Mouse (Mus musculus): ENCODE data around the gene Rad50. TPM values are rescaled to one million over a fixed set of nuclear protein-coding genes. Genes with fewer than 3 reads are reported as not detected.

Gene Rad50
- polyA plus RNA-seq, 1 experiment from 2014 or later: 19.7 TPM

DNA sequence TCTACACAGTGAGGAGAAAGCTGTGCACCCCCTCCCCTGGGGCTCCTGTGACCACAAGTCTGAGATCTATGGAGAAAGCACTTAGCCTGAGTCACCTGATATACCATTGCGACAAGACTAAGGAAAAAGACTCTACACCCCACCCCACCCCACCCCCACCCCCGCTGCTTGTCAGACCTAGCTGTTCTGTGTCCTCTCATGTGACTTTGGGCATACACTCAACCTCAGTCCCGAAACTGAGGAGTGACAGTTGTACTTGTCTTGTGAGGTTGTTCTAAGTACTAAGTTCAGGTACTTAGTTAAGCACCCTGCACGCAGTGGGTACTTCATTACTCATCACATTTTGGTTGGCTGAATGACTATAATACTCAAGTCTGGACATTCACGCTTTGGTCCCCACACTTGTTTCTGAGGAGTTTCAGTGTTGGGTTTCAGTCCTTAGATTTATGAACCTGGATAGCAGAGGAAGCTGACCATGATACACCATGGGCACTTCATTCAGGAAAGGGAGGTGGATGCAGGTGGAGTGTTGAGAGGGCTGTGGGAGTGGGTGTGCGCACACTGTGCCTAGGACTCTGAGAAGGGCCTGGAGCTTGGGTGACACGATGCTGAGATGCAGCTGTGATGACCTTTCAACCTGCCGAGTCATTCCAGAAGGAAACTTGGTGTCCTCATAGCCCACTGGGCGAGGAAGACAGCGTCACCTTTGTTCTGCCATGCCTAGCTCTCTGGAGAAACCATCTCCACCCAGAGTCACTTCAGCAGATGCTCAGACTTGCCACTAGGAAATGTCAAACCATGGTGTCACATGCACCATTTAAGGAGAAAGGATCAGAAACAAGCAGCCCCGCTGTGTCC, 85.3 kb downstream of the Rad50 start:
- Histone ChIP-seq H3K4me3 (ENCODE audit: control insufficient read depth in 1 of 2, insufficient read depth in 1 of 2, low read depth in 1 of 2, low read length in 2 of 2) (no peak overlapping the region), H3K4me1 (ENCODE audit: control insufficient read depth in 2 of 2, insufficient read depth in 2 of 2, low read length in 2 of 2) (no peaks in the 10 kb centered on the region; a peak in 2 of 4 replicates), H3K9ac (ENCODE audit: low read length) (no peak overlapping the region), H3K36me3 (ENCODE audit: control insufficient read depth, insufficient read depth, low read length) (no peaks in the 10 kb centered on the region), H3K4me2 (ENCODE audit: low read length) (no peak overlapping the region), H3K27ac (replicated peaks in 1 of 2; ENCODE audit: control insufficient read depth in 1 of 2, insufficient read depth in 1 of 2, low read depth in 2 of 2, low read length in 2 of 2) (no peak overlapping the region), H3K9me3 (ENCODE audit: control insufficient read depth, low read length) (peaks cover 4% of the 10 kb centered on the region; the same call in 1 of the 2 replicates), H3K27me3 (ENCODE audit: control insufficient read depth, insufficient read depth, low read length) (no peaks in the 10 kb centered on the region)
- ATAC-seq (ENCODE audit: insufficient number of reproducible peaks, insufficient read depth, low FRiP score, low read depth): no peak
- WGBS: 76% methylated on average over 11 of the region's 11 CpGs

DNA sequence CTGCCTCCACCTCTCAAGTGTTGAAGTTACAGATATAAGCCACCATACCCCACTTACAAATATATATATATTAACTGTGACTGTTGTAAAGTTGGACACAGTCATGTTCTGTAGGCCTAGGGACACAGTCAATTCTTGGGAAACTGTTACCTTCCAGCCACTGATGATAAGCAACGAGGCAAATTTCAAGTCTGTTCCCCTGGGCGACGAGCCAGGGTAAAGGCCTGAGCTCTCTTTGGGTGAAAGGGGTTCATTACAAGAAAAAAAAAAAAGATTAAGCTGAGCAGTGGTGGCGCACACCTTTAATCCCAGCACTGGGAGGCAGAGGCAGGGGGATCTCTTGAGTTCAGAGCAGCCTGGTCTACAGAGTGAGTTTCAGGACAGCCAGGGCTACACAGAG, 87.0 kb downstream of the Rad50 start:
- H3K4me1 ChIP-seq (ENCODE audit: control insufficient read depth in 2 of 2, insufficient read depth in 2 of 2, low read length in 2 of 2): no peaks in the 10 kb centered on the region
- no peak overlapping the region for H3K4me2 ChIP-seq (ENCODE audit: low read length)
- 77% methylated on average over 4 of the region's 4 CpGs for WGBS
- peaks cover 4% of the 10 kb centered on the region; the same call in 1 of the 2 replicates for H3K9me3 ChIP-seq (ENCODE audit: control insufficient read depth, low read length)
- no peaks in the 10 kb centered on the region for H3K27me3 ChIP-seq (ENCODE audit: control insufficient read depth, insufficient read depth, low read length)
- H3K36me3 ChIP-seq (ENCODE audit: control insufficient read depth, insufficient read depth, low read length): no peaks in the 10 kb centered on the region
- H3K9ac ChIP-seq (ENCODE audit: low read length): no peak overlapping the region
- no peak overlapping the region for H3K4me3 ChIP-seq (ENCODE audit: control insufficient read depth in 1 of 2, insufficient read depth in 1 of 2, low read depth in 1 of 2, low read length in 2 of 2)
- H3K27ac ChIP-seq (replicated peaks in 1 of 2; ENCODE audit: control insufficient read depth in 1 of 2, insufficient read depth in 1 of 2, low read depth in 2 of 2, low read length in 2 of 2): no peak overlapping the region
- ATAC-seq (ENCODE audit: insufficient number of reproducible peaks, insufficient read depth, low FRiP score, low read depth): no peak

DNA sequence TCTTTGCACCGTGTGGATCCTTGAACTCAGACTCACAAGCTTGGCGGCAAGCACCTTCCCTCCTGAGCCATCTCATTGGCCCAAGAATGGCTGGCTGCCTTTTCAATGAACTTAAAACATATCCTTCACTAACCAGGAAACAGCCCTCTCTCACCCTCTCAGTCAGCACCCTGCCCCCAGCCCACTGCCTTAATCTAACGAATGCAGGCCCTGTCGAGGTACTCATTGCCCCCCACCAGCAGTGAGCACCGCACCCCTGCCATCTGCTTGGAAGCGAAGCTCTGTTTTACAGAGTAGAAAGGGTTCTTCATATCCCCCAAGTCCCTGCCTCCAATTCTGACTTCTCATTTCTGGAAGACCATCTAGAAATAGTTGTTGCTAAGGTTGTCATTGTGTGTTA, 87.7 kb downstream of the Rad50 start:
- WGBS: 58% methylated on average over 6 of the region's 6 CpGs
- H3K36me3 ChIP-seq (ENCODE audit: control insufficient read depth, insufficient read depth, low read length): no peaks in the 10 kb centered on the region
- H3K27ac ChIP-seq (replicated peaks in 1 of 2; ENCODE audit: control insufficient read depth in 1 of 2, insufficient read depth in 1 of 2, low read depth in 2 of 2, low read length in 2 of 2): no peak overlapping the region
- H3K27me3 ChIP-seq (ENCODE audit: control insufficient read depth, insufficient read depth, low read length): no peaks in the 10 kb centered on the region
- H3K4me1 ChIP-seq (ENCODE audit: control insufficient read depth in 2 of 2, insufficient read depth in 2 of 2, low read length in 2 of 2): no peaks in the 10 kb centered on the region
- no peak overlapping the region for H3K9ac ChIP-seq (ENCODE audit: low read length)
- no peak for ATAC-seq (ENCODE audit: insufficient number of reproducible peaks, insufficient read depth, low FRiP score, low read depth)
- H3K4me3 ChIP-seq (ENCODE audit: control insufficient read depth in 1 of 2, insufficient read depth in 1 of 2, low read depth in 1 of 2, low read length in 2 of 2): no peak overlapping the region
- peaks cover 4% of the 10 kb centered on the region; the same call in 1 of the 2 replicates for H3K9me3 ChIP-seq (ENCODE audit: control insufficient read depth, low read length)
- no peak overlapping the region for H3K4me2 ChIP-seq (ENCODE audit: low read length)

DNA sequence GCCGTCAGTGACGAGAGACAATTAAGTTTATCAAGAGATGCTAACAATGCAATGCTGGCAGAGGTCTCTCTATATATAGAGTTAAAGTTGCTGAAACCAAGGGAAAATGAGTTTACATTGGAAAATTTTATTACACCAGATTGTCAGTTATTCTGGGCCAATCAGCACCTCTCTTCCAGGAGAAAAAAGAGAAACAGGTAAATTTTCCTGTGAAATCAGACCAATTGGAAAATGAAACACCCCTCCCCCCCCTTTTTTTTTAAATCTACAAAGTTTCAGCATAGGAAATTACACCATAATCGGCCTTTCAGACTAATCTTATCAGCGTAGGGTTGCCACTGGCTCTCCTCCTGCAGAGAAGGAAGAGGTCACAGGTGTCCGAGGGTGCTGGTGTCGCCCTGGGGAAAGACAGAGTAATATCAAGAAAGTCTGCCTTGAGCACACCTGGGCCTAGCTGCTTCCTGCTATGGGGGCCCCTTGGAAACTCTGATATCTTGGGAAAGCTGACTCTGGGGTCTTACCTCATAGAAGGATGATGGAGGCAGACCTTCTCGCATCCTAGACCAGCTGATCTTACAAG, 88.4 kb downstream of the Rad50 start, which contains the start of gene Il4:
TSS of gene Il4 (minus strand) at position 51 of the 580 bp plus-strand sequence.
- H3K4me1 ChIP-seq (ENCODE audit: control insufficient read depth in 2 of 2, insufficient read depth in 2 of 2, low read length in 2 of 2): no peaks in the 10 kb centered on the region
- no peak within 1 kb of the TSS for H3K4me3 ChIP-seq (ENCODE audit: control insufficient read depth in 1 of 2, insufficient read depth in 1 of 2, low read depth in 1 of 2, low read length in 2 of 2)
- H3K27ac ChIP-seq (replicated peaks in 1 of 2; ENCODE audit: control insufficient read depth in 1 of 2, insufficient read depth in 1 of 2, low read depth in 2 of 2, low read length in 2 of 2): no peak within 1 kb of the TSS
- WGBS: 50% methylated on average over 7 of the region's 7 CpGs
- no peak within 1 kb of the TSS for H3K9ac ChIP-seq (ENCODE audit: low read length)
- ATAC-seq (ENCODE audit: insufficient number of reproducible peaks, insufficient read depth, low FRiP score, low read depth): no peak
- H3K9me3 ChIP-seq (ENCODE audit: control insufficient read depth, low read length): no peaks in the 10 kb centered on the region
- H3K36me3 ChIP-seq (ENCODE audit: control insufficient read depth, insufficient read depth, low read length): no peaks in the 10 kb centered on the region
- H3K27me3 ChIP-seq (ENCODE audit: control insufficient read depth, insufficient read depth, low read length): no peaks in the 10 kb centered on the region
- H3K4me2 ChIP-seq (ENCODE audit: low read length): no peak within 1 kb of the TSS

DNA sequence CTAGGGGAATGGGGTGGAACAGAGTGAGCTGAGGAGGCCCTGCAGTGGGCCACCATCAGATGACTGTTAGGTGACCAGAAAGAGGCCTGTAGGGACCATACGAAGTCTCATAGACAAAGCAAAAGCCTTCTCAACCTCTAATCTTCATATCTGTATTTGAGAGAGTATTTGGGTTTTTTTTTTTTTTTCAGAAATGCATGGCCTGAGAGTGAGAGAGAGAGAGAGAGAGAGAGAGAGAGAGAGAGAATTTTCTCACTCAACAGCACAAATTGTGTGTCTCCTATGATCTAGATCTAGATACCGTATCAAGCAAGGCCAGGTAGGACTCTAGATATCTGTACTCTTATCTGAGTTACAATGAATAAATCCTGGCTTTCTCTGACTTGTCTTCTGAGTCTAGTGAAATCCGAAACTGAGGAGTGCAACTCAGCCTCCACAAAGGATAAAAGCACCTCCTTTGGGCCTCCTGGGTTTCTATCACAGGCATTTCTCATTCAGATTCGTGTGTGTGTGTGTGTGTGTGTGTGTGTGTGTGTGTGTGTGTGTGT, 89.5 kb downstream of the Rad50 start:
- WGBS: 61% methylated on average over 4 of the region's 4 CpGs
- H3K36me3 ChIP-seq (ENCODE audit: control insufficient read depth, insufficient read depth, low read length): no peaks in the 10 kb centered on the region
- no peak overlapping the region for H3K9ac ChIP-seq (ENCODE audit: low read length)
- H3K27me3 ChIP-seq (ENCODE audit: control insufficient read depth, insufficient read depth, low read length): no peaks in the 10 kb centered on the region
- H3K4me2 ChIP-seq (ENCODE audit: low read length): no peak overlapping the region
- no peaks in the 10 kb centered on the region for H3K4me1 ChIP-seq (ENCODE audit: control insufficient read depth in 2 of 2, insufficient read depth in 2 of 2, low read length in 2 of 2)
- H3K9me3 ChIP-seq (ENCODE audit: control insufficient read depth, low read length): no peaks in the 10 kb centered on the region
- no peak overlapping the region for H3K27ac ChIP-seq (replicated peaks in 1 of 2; ENCODE audit: control insufficient read depth in 1 of 2, insufficient read depth in 1 of 2, low read depth in 2 of 2, low read length in 2 of 2)
- no peak for ATAC-seq (ENCODE audit: insufficient number of reproducible peaks, insufficient read depth, low FRiP score, low read depth)
- no peak overlapping the region for H3K4me3 ChIP-seq (ENCODE audit: control insufficient read depth in 1 of 2, insufficient read depth in 1 of 2, low read depth in 1 of 2, low read length in 2 of 2)

DNA sequence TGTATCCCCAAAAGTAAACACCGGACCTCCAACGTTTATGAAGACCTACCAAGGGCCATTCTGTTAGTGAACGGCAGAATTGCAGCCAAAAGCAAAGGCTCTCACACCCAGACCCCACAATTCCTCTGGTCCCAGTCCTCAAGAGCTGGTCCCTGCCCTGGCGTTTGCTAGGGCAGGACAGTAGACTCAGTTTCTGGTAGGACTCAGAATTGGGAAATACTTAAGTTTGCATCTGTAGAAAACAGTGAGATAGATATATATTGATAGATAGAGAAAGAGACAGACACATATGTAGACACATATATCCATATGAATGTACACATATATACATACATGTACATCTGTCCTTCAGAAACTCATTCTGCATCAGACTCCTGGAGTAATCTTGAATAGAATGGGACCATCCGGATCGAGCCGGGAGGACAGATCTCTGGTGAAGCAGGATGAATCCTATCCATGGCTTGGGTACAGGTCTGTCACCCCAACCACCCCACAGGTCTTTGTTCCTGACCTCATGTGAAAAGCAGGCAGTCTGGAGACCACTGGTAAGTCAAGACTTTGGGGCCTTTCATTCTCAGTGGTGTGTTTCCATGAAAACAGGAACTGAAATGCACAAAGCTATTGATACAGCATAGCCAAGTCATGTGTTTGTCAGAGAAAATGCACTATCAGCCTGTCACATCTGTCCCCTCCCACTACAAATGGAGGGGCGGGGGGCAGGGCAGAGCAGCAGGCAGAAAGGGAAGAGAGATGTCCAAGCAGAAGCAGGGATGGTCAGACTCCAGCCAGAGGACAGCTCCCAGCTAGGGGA, 90.2 kb downstream of the Rad50 start:
- no peak overlapping the region for H3K9ac ChIP-seq (ENCODE audit: low read length)
- H3K27ac ChIP-seq (replicated peaks in 1 of 2; ENCODE audit: control insufficient read depth in 1 of 2, insufficient read depth in 1 of 2, low read depth in 2 of 2, low read length in 2 of 2): no peak overlapping the region
- ATAC-seq (ENCODE audit: insufficient number of reproducible peaks, insufficient read depth, low FRiP score, low read depth): no peak
- H3K4me3 ChIP-seq (ENCODE audit: control insufficient read depth in 1 of 2, insufficient read depth in 1 of 2, low read depth in 1 of 2, low read length in 2 of 2): no peak overlapping the region
- no peaks in the 10 kb centered on the region for H3K27me3 ChIP-seq (ENCODE audit: control insufficient read depth, insufficient read depth, low read length)
- H3K9me3 ChIP-seq (ENCODE audit: control insufficient read depth, low read length): no peaks in the 10 kb centered on the region
- no peaks in the 10 kb centered on the region for H3K36me3 ChIP-seq (ENCODE audit: control insufficient read depth, insufficient read depth, low read length)
- H3K4me1 ChIP-seq (ENCODE audit: control insufficient read depth in 2 of 2, insufficient read depth in 2 of 2, low read length in 2 of 2): no peaks in the 10 kb centered on the region
- H3K4me2 ChIP-seq (ENCODE audit: low read length): no peak overlapping the region
- WGBS: 82% methylated on average over 8 of the region's 8 CpGs

DNA sequence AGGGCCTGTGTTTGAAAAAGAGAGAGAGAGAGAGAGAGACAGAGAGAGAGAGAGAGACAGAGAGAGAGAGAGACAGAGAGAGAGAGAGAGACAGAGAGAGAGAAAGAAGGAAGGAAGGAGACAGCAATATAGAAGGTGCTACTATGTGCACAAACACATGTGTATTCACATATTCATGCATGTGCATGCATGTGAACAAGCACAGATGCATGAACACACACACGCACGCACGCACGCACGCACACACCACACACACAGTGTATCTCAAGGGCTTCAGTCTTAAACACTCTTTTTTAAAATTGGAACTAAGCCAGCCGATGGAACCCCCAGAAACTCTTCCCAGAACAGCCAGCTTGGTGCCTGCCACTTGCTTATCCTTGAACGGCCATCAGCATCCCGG, 91.5 kb downstream of the Rad50 start:
- H3K9me3 ChIP-seq (ENCODE audit: control insufficient read depth, low read length): no peaks in the 10 kb centered on the region
- no peaks in the 10 kb centered on the region for H3K36me3 ChIP-seq (ENCODE audit: control insufficient read depth, insufficient read depth, low read length)
- no peaks in the 10 kb centered on the region for H3K4me1 ChIP-seq (ENCODE audit: control insufficient read depth in 2 of 2, insufficient read depth in 2 of 2, low read length in 2 of 2)
- H3K4me3 ChIP-seq (ENCODE audit: control insufficient read depth in 1 of 2, insufficient read depth in 1 of 2, low read depth in 1 of 2, low read length in 2 of 2): no peak overlapping the region
- H3K27ac ChIP-seq (replicated peaks in 1 of 2; ENCODE audit: control insufficient read depth in 1 of 2, insufficient read depth in 1 of 2, low read depth in 2 of 2, low read length in 2 of 2): no peak overlapping the region
- H3K4me2 ChIP-seq (ENCODE audit: low read length): no peak overlapping the region
- ATAC-seq (ENCODE audit: insufficient number of reproducible peaks, insufficient read depth, low FRiP score, low read depth): no peak
- WGBS: 89% methylated on average over 8 of the region's 8 CpGs
- H3K27me3 ChIP-seq (ENCODE audit: control insufficient read depth, insufficient read depth, low read length): no peaks in the 10 kb centered on the region
- no peak overlapping the region for H3K9ac ChIP-seq (ENCODE audit: low read length)
